Mouse (Mus musculus) megakaryocyte progenitor cell, adult 5-6 weeks (primary cell): ENCODE measurements at regions not wholly inside any gene's neighbourhood (a gene's known extent, or its start where the extent isn't known, plus 50 kb on each side); places are given as distances from the start of the nearest gene placed in this dataset.
"Not testable (repeated sequence)": the region's sequence is repeated elsewhere in the genome, so short reads cannot be mapped to it uniquely, and the experiment has no call there.

ENCODE experiments used
- ATAC-seq: replicated peaks from 2 replicates; pipeline ENCODE4 v1.8.0; 2016; ENCODE audit warnings: mild to moderate bottlenecking, moderate TSS enrichment, inconsistent platforms; ENCODE audit not compliant: poor library complexity

DNA sequence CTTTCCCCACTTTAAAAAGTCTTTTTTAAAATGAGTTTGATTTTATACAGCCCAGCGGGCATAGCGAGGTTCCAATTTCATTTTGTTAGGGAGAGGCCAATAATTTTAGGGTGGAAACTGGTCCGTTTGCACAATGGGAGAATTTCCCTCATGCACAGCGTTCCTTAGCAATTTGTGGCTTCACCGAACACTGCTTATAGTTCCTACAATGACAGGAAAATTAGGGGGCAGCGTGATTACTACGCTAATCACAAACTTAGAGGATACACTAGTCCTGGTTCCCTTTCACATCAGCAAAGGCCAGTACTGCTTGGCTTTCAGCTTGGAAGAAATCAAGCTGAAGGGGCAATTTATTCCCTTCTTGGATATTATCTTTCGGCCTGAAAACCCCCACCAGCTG lies 745.1 kb upstream of the Gm19410 start:
- no peak for ATAC-seq

DNA sequence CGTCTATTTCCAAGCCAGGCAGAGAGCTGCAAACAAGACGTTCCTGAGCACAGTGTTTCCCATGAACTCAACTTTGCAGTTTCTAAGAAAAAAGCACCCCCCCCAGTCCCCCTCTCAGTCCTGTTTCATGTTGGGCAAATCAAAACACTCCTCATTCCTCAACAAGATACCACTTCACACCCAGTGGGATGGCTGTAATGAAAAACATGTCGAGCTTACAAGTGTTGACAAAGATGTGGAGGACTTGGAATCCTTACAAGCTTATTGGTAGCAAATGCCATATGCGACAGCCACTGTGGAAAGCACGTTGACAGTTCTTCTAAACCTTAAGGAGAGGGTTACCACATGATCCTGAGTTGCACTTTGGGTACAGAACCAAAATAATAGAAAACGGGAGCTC lies 742.9 kb upstream of the Gm19410 start:
- no peak for ATAC-seq

- no peak for ATAC-seq
These were observed 717.8 kb upstream of the Gm19410 start for GRCm38 (mm10) chr8:35047798-35048197.

- ATAC-seq: peak; percentile 81
These were observed 712.1 kb upstream of the Gm19410 start for GRCm38 (mm10) chr8:35053444-35053843.

- no peak for ATAC-seq
These were observed 704.5 kb upstream of the Gm19410 start for GRCm38 (mm10) chr8:35061048-35061447.

DNA sequence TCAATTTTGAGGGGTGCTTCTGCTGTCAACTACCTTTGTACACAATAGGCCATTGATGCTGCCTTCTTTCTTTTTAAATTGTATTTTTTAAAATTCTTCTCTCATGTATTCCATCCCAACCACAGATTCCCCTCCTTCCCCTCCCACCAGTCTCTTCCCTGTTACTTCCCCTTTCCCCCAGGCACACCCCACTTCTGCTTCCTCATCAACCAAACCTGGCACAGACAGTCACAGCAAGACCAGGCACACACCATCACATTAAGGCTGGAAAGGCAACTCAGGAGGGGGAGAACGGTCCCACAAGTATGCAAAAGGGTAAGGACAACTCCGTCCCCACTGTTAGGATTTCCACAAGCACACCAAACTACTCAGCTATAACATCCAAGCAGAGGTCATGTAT lies 697.4 kb upstream of the Gm19410 start:
- peak; percentile 94 for ATAC-seq

DNA sequence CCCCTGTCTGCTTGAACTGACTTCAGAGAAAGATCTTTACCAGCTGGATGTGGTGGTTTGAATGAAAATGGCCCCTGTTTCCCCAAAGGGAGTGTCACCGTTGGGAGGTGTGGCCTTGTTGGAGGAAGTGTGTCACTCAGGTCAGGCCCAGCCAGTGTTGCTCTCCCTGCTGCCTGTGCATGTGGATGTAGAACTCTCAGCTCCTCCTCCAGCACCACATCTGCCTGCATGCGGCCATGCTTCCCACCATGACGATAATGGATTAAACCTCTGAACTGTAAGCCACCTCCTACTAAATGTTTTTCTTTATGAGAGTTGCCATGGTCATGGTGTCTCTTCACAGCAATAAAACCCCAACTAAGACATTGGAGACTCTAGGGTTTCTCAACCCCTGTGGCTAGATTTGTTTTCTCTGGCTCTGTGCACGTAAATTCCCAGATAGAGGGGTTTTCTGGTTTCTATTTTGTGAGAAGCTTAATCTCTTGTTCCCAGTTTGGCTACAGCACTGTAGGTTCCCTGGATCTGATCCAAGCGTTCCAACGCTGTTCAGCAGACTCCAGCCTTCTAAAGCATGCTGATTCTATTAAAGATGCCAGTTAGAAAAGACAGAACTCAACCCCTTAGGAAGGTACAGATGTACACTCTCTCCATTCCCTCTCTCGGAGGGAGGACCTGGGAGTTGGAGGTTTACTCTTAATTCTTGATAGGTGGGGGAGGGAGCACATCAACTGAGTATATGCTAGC lies 695.2 kb upstream of the Gm19410 start:
- ATAC-seq: no peak

GRCm38 (mm10) chr8:35075971-35076370 lies 689.6 kb upstream of the Gm19410 start:
- ATAC-seq: no peak

- no peak for ATAC-seq
These were observed 682.4 kb upstream of the Gm19410 start for GRCm38 (mm10) chr8:35083161-35083560.

DNA sequence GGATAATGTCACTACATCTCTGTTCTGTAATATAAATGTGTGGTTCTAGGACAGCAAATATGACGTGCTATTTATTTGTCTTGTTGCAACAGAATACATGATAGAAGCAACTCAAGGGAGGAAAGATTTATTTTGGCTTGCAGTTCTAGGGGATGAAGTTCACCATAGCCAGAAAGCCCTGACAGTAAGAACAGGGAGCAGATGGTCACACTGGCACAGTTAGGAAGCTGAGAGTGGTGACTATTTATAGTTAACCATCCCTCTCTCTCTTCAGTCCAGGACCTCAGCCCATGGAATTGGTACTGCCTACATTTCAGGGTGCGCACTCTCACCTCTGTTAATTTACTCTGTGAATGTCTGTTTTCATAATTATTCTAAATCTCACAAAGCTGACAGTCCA lies 678.5 kb upstream of the Gm19410 start:
- ATAC-seq: no peak

DNA sequence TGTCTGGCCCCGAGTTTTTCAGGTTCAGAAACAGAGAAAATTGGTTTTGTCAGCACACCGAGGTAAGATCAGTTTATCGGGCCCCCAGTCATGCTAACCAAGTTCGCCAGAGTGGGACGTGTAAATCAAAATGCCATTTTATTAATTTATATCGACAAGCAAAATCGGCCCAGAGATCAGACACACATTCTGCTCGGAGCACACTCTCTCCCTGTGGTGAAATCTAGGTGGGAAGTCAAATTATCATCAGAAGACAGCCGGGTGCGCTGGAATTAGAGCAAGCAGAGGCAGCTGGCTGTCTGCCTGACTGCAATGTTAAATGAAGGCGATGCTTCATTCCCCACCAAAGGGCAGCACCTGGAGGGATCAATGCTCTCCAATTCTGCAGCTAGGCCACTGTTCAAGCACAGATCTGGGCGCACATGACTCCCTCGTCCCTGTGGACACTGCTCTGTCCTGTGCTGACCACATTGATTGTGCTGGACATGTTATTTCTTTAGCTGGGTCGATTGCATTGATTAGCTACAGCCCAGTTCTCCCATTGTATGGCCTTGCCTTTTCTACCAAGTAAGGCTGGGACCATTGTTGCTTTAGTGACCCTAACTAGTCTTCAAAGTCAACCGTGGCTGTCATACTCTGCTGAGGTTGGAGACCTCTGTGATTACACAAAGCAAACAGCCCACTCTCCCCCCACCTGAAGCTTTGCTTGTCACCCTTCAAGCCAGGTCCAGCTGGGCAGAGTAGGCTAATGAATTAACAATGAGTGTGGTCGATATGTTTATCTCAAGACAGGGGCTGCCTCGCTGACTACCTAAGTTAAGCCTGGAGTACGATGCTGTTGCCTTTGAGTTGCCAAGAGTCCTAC lies 677.0 kb upstream of the Gm19410 start:
- ATAC-seq: no peak

DNA sequence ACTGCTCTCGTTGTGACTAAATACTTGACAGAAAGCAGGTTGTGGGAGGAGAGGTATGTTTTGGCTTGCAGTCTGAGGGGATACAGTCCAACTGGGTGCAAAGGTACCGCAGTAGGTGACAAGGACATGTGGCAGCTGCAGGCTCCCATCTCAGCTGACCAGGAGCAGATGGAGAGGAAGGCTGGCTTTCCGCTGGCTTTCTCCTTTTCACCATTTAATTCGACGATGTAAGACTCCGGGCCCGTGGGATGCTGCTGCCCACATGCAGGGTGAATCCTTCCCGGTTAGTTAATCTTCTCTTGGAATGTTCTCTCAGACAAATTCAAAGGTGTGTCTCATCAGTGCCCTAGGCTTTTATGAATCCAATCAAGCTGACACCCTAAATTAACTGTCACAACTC lies 676.1 kb upstream of the Gm19410 start:
- no peak for ATAC-seq

- ATAC-seq: no peak
These were observed 663.9 kb upstream of the Gm19410 start for GRCm38 (mm10) chr8:35101701-35102100.

DNA sequence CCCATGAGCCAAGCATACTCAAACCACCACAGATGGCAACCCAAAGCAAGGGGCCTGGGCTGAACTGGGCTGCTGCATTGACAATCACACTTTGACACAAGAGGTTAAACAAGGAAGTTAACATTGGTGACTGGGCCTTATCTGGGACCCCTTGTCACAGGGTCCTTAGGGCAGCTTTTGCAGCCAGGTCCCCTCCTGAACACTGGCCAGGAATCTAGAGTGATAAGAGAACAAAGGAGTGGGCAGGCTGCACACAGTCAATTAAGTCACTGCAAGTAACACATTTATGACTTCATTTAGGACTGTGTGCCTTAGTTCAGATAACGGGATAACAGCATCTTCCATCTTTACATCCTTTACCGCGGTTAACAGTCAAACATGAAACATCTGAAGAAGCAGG lies 663.5 kb upstream of the Gm19410 start:
- not testable (repeated sequence) for ATAC-seq

DNA sequence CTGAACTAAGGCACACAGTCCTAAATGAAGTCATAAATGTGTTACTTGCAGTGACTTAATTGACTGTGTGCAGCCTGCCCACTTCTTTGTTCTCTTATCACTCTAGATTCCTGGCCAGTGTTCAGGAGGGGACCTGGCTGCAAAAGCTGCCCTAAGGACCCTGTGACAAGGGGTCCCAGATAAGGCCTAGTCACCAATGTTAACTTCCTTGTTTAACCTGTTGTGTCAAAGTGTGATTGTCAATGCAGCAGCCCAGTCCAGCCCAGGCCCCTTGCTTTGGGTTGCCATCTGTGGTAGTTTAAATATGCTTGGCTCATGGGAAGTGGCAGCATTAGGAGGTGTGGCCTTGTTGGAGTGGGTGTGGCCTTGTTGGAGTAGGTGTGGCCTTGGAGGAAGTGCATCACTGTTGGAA lies 661.1 kb upstream of the Gm19410 start:
- not testable (repeated sequence) for ATAC-seq

DNA sequence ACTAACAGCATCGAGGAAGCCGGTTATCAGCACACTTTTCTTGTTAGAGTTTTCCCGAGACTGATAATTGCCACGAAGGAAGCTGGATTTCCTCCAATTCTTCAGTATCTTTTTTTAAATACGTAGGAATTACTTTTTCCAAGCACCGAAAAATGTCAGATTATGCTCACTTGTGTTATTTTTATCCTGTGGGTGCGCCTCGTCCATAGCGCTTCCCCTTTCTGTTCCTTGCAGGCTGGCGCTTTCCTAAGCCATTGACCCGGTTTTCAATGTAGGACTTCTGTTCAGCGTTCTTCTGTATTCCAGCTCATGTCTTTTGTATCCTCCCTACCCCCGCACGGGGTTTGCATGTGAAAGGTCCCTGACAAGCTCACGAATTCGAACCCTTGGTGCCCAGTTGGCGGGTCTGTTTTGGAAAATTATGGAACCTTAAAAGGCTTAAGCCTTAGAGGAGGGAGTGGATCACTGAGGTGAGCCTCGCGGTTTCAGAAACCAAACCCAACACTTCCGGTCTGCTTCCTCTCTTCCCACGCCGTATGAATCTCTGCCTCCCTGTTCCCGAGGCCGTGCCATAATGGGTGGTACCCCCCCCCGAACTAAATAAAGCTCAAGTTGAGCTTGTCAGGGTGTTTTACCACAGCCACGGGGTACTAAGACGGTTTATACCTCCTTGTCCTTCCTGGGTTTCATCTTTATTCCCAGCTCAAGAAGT lies 655.9 kb upstream of the Gm19410 start:
- 0 out of 2 replicates have a peak, but pooled peaks have one; percentile 46 for ATAC-seq

DNA sequence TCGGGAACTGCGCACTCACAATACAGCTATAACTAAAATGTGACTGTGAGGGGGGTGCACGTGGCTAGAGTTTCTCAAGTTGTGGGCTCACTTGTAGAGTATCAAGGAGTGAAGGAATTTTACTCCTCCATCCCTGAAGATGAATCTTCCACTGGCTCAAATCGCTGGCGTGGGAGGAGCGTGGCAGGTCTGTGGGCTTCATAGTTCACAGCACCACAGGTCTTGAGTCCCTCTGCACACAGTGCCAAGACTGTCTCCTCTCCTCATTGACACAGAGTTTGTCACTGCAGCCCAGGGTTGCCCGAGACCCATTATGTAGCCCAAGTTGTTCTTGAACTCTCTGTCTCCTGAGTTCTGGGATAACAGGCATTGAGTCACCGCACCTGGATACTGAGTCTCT lies 655.3 kb upstream of the Gm19410 start:
- no peak for ATAC-seq

GRCm38 (mm10) chr8:35111130-35111529 lies 654.5 kb upstream of the Gm19410 start:
- no peak for ATAC-seq

GRCm38 (mm10) chr8:35112591-35113265 lies 652.9 kb upstream of the Gm19410 start:
- ATAC-seq: no peak

GRCm38 (mm10) chr8:35114031-35114430 lies 651.6 kb upstream of the Gm19410 start:
- ATAC-seq: peak; percentile 71

DNA sequence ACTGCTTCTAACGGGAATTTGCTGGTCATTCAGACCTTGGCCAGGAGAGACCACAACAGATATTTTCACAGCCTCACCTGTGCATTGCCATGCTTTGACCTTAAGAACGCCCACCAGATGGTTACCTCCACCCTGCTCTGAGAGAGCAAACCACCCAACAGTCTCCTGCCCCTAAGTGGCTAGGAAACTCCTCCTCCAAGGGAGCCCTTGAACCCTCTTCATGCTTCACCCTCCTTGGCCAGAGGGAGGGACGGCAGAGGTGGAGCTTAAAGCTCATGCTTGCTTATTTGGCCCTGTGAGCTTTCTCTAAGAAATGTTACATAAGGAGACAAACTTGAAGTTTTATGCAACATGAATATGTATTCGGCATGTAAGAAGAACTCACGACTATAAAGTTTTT lies 645.0 kb upstream of the Gm19410 start:
- ATAC-seq: no peak
